Mouse (Mus musculus) spleen, adult 2 months (tissue): ENCODE measurements at regions not wholly inside any gene's neighbourhood (a gene's known extent, or its start where the extent isn't known, plus 50 kb on each side); places are given as distances from the start of the nearest gene placed in this dataset.

Experiments used
- DNase-seq, 2 experiments: peaks; one replicate each; pipeline versions ENCODE4 v3.0.0 to v3.0.0-alpha.2; 2012 to 2021; ENCODE audit warnings: low spot score in 2 of 2, low read depth in 1 of 2
- H3K27ac ChIP-seq: fragments of 200-500 bp; 2 replicates; pipeline ENCODE4 v1.5.1; 2012; ENCODE audit warnings: low read length, inconsistent platforms; ENCODE audit not compliant: insufficient read depth
- H3K27me3 ChIP-seq: fragments of 200-500 bp; 2 replicates; pipeline ENCODE4 v1.6.1; 2012; ENCODE audit warnings: mild to moderate bottlenecking, moderate library complexity, low read length, inconsistent platforms; ENCODE audit not compliant: control insufficient read depth, insufficient read depth
- H3K36me3 ChIP-seq: fragments of 200-500 bp; 2 replicates; pipeline ENCODE4 v1.6.1; 2012; ENCODE audit warnings: mild to moderate bottlenecking, low read length, inconsistent platforms; ENCODE audit not compliant: control insufficient read depth, insufficient read depth
- H3K4me1 ChIP-seq: fragments of 200-500 bp; 2 replicates; pipeline ENCODE4 v1.6.1; 2011; ENCODE audit warnings: inconsistent platforms; ENCODE audit not compliant: control insufficient read depth, insufficient read depth, insufficient read length
- H3K4me3 ChIP-seq: fragments of 200-500 bp; 2 replicates; pipeline ENCODE4 v1.5.1; 2011; ENCODE audit warnings: mild to moderate bottlenecking, inconsistent platforms; ENCODE audit not compliant: insufficient read depth, insufficient read length; ENCODE audit errors: extremely low read depth
- CTCF ChIP-seq: fragments of 200-500 bp; IDR thresholded peaks from 2 replicates; pipeline ENCODE4 v1.5.1; 2011; ENCODE audit warnings: mild to moderate bottlenecking, inconsistent platforms; ENCODE audit not compliant: insufficient read depth, insufficient read length, insufficient replicate concordance; ENCODE audit errors: extremely low read depth
- POLR2A ChIP-seq: fragments of 200-500 bp; IDR thresholded peaks from 2 replicates; pipeline ENCODE4 v1.6.1; 2011; ENCODE audit warnings: low read depth, low read length, inconsistent platforms
- WGBS: fragments of 180-500 bp; shearing (Covaris S2); methylation state at CpG from one replicate; pipeline ENCODE4 v1.1.7; 2018; 5-methylcytosine and 5-hydroxymethylcytosine counted together

DNA sequence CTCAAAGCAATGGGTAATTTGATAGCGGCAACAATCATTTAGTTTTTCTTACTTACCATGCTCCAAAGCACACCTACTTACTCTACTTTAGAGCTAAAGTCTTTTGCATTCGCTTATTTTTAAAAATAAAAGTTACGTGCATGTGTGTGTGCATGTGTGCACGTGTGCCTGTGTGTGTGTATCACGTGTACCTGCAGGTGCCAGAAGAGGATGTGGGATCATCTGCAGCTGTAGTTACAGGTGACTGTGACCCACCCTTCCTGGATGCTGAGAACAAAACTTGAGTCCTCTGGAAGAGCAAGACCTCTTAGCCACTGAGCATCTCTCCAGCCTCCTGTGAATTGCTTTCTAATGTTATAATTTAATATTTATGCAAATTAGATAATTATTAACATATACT lies 52.0 kb upstream of the Jazf1 start:
- 90% methylated on average over 5 of the region's 5 CpGs for WGBS
- Histone ChIP-seq H3K4me1 (no peaks in the 10 kb centered on the region), H3K27me3 (no peaks in the 10 kb centered on the region), H3K27ac (no peak overlapping the region), H3K4me3 (no peak overlapping the region), H3K36me3 (no peaks in the 10 kb centered on the region)
- TF ChIP-seq CTCF, result no peak
- TF ChIP-seq POLR2A, result no peak
- DNase-seq, result no peak
